Mouse (Mus musculus) bone marrow macrophage, adult 2 months (primary cell): Measurements from ENCODE around the gene Lce3c. TPM values are rescaled to one million over a fixed set of nuclear protein-coding genes. Genes with fewer than 3 reads are reported as not detected.

ENCODE experiments used
- H3K27ac ChIP-seq: 2 replicates; pipeline ENCODE4 v1.5.1; 2012; ENCODE audit warnings: low read depth, low read length; ENCODE audit not compliant: insufficient read depth
- H3K4me1 ChIP-seq: 2 replicates; pipeline ENCODE4 v1.6.1; 2012; ENCODE audit warnings: low read length; ENCODE audit not compliant: control insufficient read depth, insufficient read depth
- H3K4me3 ChIP-seq: 2 replicates; pipeline ENCODE4 v1.5.1; 2012; ENCODE audit warnings: mild to moderate bottlenecking, low read length, moderate library complexity; ENCODE audit not compliant: insufficient read depth
- CTCF ChIP-seq: IDR thresholded peaks from 2 replicates; pipeline ENCODE4 v1.5.1; 2012; ENCODE audit warnings: low read depth, mild to moderate bottlenecking, low read length, moderate library complexity
- POLR2A ChIP-seq: IDR thresholded peaks from 2 replicates; pipeline ENCODE4 v1.6.1; 2012; ENCODE audit warnings: mild to moderate bottlenecking, low read depth, low read length, borderline replicate concordance
- polyA plus RNA-seq: library from polyadenylated mRNA; stranded (reverse); fragments of >200 nt; gene quantifications from 2 replicates; pipeline ENCODE4 v1.2.4, GENCODE M21; 2012; ENCODE audit not compliant: missing spikeins, insufficient read depth, insufficient read length

Gene Lce3c
- polyA plus RNA-seq, 1 experiment: not detected

GRCm38 (mm10) chr3:92978484-92978883 lies 34.2 kb downstream of the Lce3c start:
- no peak overlapping the region for H3K4me3 ChIP-seq
- no peak for TF ChIP-seq POLR2A
- no peak for TF ChIP-seq CTCF
- no peak overlapping the region for H3K27ac ChIP-seq
- H3K4me1 ChIP-seq: no peaks in the 10 kb centered on the region

- no peaks in the 10 kb centered on the region for H3K4me1 ChIP-seq
- TF ChIP-seq CTCF (no peak), POLR2A (no peak)
- H3K4me3 ChIP-seq: no peak within 1 kb of the TSS
- no peak within 1 kb of the TSS for H3K27ac ChIP-seq
These were observed 47.6 kb downstream of the Lce3c start, which contains the start of gene Lce3f for GRCm38 (mm10) chr3:92991926-92992325. Gene Lce3f (plus strand): TSS chr3:92992226.

Other genes starting within 250 kb of the Lce3c start
- gene Lce1e, start 235.4 kb upstream of the Lce3c start, polyA plus RNA-seq: not detected in 2 replicates
- gene Lce1f, start 224.1 kb upstream of the Lce3c start, polyA plus RNA-seq: not detected in 2 replicates
- gene Gm38119, start 205.4 kb upstream of the Lce3c start, polyA plus RNA-seq: not detected in 2 replicates
- gene Lce1g, start 192.1 kb upstream of the Lce3c start, polyA plus RNA-seq: not detected in 2 replicates
- gene Lce1h, start 179.4 kb upstream of the Lce3c start, polyA plus RNA-seq: not detected in 2 replicates
- gene Lce1i, start 165.6 kb upstream of the Lce3c start, polyA plus RNA-seq: not detected in 2 replicates
- not detected in 2 replicates for gene Lce1j, start 154.0 kb upstream of the Lce3c start, polyA plus RNA-seq
- not detected in 2 replicates for gene Lce1k, start 136.6 kb upstream of the Lce3c start, polyA plus RNA-seq
- not detected in 2 replicates for gene Kprp, start 117.2 kb upstream of the Lce3c start, polyA plus RNA-seq
- gene Lce1l, start 93.2 kb upstream of the Lce3c start, polyA plus RNA-seq: not detected in 2 replicates
- not detected in 2 replicates for gene 2310050C09Rik, start 74.3 kb upstream of the Lce3c start, polyA plus RNA-seq
- gene Lce3a, start 18.3 kb upstream of the Lce3c start, polyA plus RNA-seq: not detected in 2 replicates
- gene Lce3b, start 11.5 kb upstream of the Lce3c start, polyA plus RNA-seq: not detected in 2 replicates
- not detected in 2 replicates for gene Lce3d, start 12.9 kb downstream of the Lce3c start, polyA plus RNA-seq
- gene Lce3e, start 22.6 kb downstream of the Lce3c start, polyA plus RNA-seq: not detected in 2 replicates
- gene Lce3f, start 47.7 kb downstream of the Lce3c start, polyA plus RNA-seq: not detected in 2 replicates
- not detected in 2 replicates for gene Crct1, start 71.2 kb downstream of the Lce3c start, polyA plus RNA-seq
- gene Lce1m, start 74.6 kb downstream of the Lce3c start, polyA plus RNA-seq: not detected in 2 replicates
- gene Gm4858, start 124.3 kb downstream of the Lce3c start, polyA plus RNA-seq: not detected in 2 replicates
- not detected in 2 replicates for gene Crnn, start 200.3 kb downstream of the Lce3c start, polyA plus RNA-seq